Comparison of ENCODE assay signal across 28 mouse cellular contexts in genomic region chr3:146598411-146598810, GRCm38 (mm10). TPM values are rescaled to one million over a fixed set of nuclear protein-coding genes. Genes with fewer than 3 reads are reported as not detected.
A peak's percentile ranks its signal among the peaks of the same experiment; 100 is the strongest.
DNase-seq lines count a peak whose midpoint lies in the region; ATAC-seq and TF ChIP-seq lines count a peak whose summit lies in the region.
"Had no signal": no experiment of that assay in that cellular context is flagged by ENCODE, and none has a peak within 500 bp of the region (broad histone marks: within the 10 kb centered on the region; RNA-seq: fewer than 3 reads in every experiment).

No protein-coding gene starts in this region.

- no peak for TF ChIP-seq EP300 in lung, postnatal 0 days (IDR thresholded peaks at IDR 0.05)

- intact Hi-C loops in gastrocnemius, adult 2 months (cut with DNase I), result no loop called here

- no peak overlapping the region for H3K4me2 ChIP-seq in lung, postnatal 0 days (replicated peaks; ENCODE audit: low read depth, low read length)
- H3K4me2 ChIP-seq: hindbrain, embryonic 12.5 days; midbrain, embryonic 11.5 days had no signal

- TF ChIP-seq CTCF in lung, adult 2 months (IDR thresholded peaks at IDR 0.05; ENCODE audit: insufficient read depth, low read length), result no peak
- no peak for TF ChIP-seq CTCF in cortical plate, adult 2 months (IDR thresholded peaks at IDR 0.05; ENCODE audit: extremely low read depth, insufficient read depth, low read length)
- no peak for TF ChIP-seq CTCF in lung, postnatal 0 days (IDR thresholded peaks at IDR 0.05)
- TF ChIP-seq CTCF in gastrocnemius, adult 2 months (IDR thresholded peaks at IDR 0.05), result no peak

- ATAC-seq in lung, postnatal 0 days, result no peak
- ATAC-seq: forebrain, embryonic 16.5 days; inflammation-experienced regulatory T-cells, adult 6 months had no signal

- peak overlapping the region; percentile 87; the same call in 1 of the 2 replicates for H3K27ac ChIP-seq in cortical plate, adult 2 months (ENCODE audit: insufficient read depth, low read length)
- H3K27ac ChIP-seq in lung, postnatal 0 days (ENCODE audit: low read length), result no peak overlapping the region
- no peak overlapping the region for H3K27ac ChIP-seq in gastrocnemius, adult 2 months
- H3K27ac ChIP-seq: hindbrain, embryonic 12.5 days; macrophage had no signal

- H3K4me3 ChIP-seq in lung, adult 2 months (replicated peaks; ENCODE audit: extremely low read depth, low read depth, low read length), result peak overlapping the region; percentile 58
- H3K4me3 ChIP-seq in cortical plate, adult 2 months (ENCODE audit: insufficient read depth, low read length), result no peak overlapping the region
- H3K4me3 ChIP-seq in lung, postnatal 0 days (ENCODE audit: low read depth, low read length), result no peak overlapping the region
- no peak overlapping the region for H3K4me3 ChIP-seq in gastrocnemius, adult 2 months
- H3K4me3 ChIP-seq: heart, embryonic 10.5 days; hindbrain, embryonic 12.5 days had no signal

- no peaks in the 10 kb centered on the region for H3K4me1 ChIP-seq in lung, adult 2 months (ENCODE audit: control insufficient read depth, insufficient read depth, low read length)
- peaks cover 5% of the 10 kb centered on the region for H3K4me1 ChIP-seq in cortical plate, adult 2 months (ENCODE audit: control insufficient read depth, insufficient read depth, low read length)
- no peaks in the 10 kb centered on the region for H3K4me1 ChIP-seq in lung, postnatal 0 days (ENCODE audit: insufficient read depth, low read depth, low read length)
- H3K4me1 ChIP-seq: hindbrain, embryonic 12.5 days had no signal

- WGBS in lung, adult 2 months, result 42% methylated on average over 6 of the region's 6 CpGs
- 38% methylated on average over 6 of the region's 6 CpGs for WGBS in lung, postnatal 0 days

- no peaks in the 10 kb centered on the region for H3K9me3 ChIP-seq in lung, postnatal 0 days (ENCODE audit: low read length)
- H3K9me3 ChIP-seq: heart, embryonic 10.5 days; hindbrain, embryonic 12.5 days had no signal

- H3K9ac ChIP-seq in lung, postnatal 0 days (replicated peaks; ENCODE audit: low read depth), result no peak overlapping the region
- H3K9ac ChIP-seq: hindbrain, embryonic 12.5 days had no signal

- H3K27me3 ChIP-seq in lung, postnatal 0 days (replicated peaks; ENCODE audit: insufficient read depth, low read length), result no peaks in the 10 kb centered on the region
- H3K27me3 ChIP-seq: hindbrain, embryonic 12.5 days had no signal

- H3K36me3 ChIP-seq in lung, postnatal 0 days (ENCODE audit: insufficient read depth, low read length), result no peaks in the 10 kb centered on the region
- H3K36me3 ChIP-seq: heart, embryonic 10.5 days; hindbrain, embryonic 12.5 days had no signal

- no peak for TF ChIP-seq POLR2A in lung, adult 2 months (IDR thresholded peaks at IDR 0.05; ENCODE audit: borderline replicate concordance, extremely low read depth, low read depth, low read length)
- no peak for TF ChIP-seq POLR2A in cortical plate, adult 2 months (IDR thresholded peaks at IDR 0.05; ENCODE audit: extremely low read depth, insufficient read depth, low read length)

- DNase-seq in layer of hippocampus, adult 18-20 months (ENCODE audit: low spot score in 2 of 2), result peak; percentile 43 to 81
- no peak for DNase-seq in layer of hippocampus, postnatal 10 days (ENCODE audit: low spot score in 2 of 2)
- no peak for DNase-seq in lung, adult 2 months
- no peak for DNase-seq in lung, adult 18-20 months
- DNase-seq in lung, postnatal 0 days (ENCODE audit: low spot score), result peak; percentile 24
- DNase-seq in yolk sac, embryonic 10.5 days (ENCODE audit: low spot score), result no peak
- DNase-seq in gastrocnemius, adult 2 months, result no peak
- DNase-seq: adrenal gland, postnatal 10 days; B cell, adult 2 months; cerebellum, adult 11-12 months; cerebellum, postnatal 36 days; gastrocnemius, postnatal 14 days; kidney, adult 8-10 months; kidney, postnatal 36 days; spleen, adult 18-20 months had no signal

RNA-seq across cellular contexts. Expression of gene Dnase2b, which starts 17.0 kb away (rescaled TPM):
- not detected for total RNA-seq in layer of hippocampus, adult 18-20 months (2021)
- not detected for total RNA-seq in layer of hippocampus, postnatal 10 days (2021)
- 0.04 TPM in 1 of 2 replicates, not detected in the other for polyA plus RNA-seq in lung, adult 2 months (2012; rRNA removed)
- polyA plus RNA-seq in cortical plate, adult 2 months (2012; rRNA removed), result 0.04 TPM in 1 of 2 replicates, not detected in the other
- polyA plus RNA-seq in lung, postnatal 0 days (2015; fragmentation: Nextera tagmentation; extraction: Ambion mirVana), result 0.05 and 0.07 TPM in 2 replicates
- under 1 TPM in 1 of 2 experiments, not detected in 1; 0.14 TPM for total RNA-seq in gastrocnemius, adult 2 months (2021)
- total RNA-seq: gastrocnemius, postnatal 14 days; heart, postnatal 10 days had no signal
- polyA plus RNA-seq: embryonic facial prominence, embryonic 11.5 days; forebrain, embryonic 16.5 days; heart, embryonic 10.5 days; hindbrain, embryonic 12.5 days; inflammation-experienced regulatory T-cells, adult 6 months; limb, embryonic 11.5 days; macrophage; midbrain, embryonic 11.5 days; neural tube, embryonic 14.5 days; stomach, embryonic 14.5 days had no signal

RNA-seq across cellular contexts. Expression of gene Uox, which starts 28.2 kb away (rescaled TPM):
- total RNA-seq in layer of hippocampus, adult 18-20 months (2021), result under 1 TPM in 1 of 2 experiments, not detected in 1; 0.45 TPM
- under 1 TPM; 0.38 to 0.75 TPM for total RNA-seq in layer of hippocampus, postnatal 10 days (2021)
- polyA plus RNA-seq in lung, adult 2 months (2012; rRNA removed), result 0.40 and 0.82 TPM in 2 replicates
- polyA plus RNA-seq in cortical plate, adult 2 months (2012; rRNA removed), result 0.74 and 0.75 TPM in 2 replicates
- polyA plus RNA-seq in lung, postnatal 0 days (2015; fragmentation: Nextera tagmentation; extraction: Ambion mirVana), result 0.29 and 0.63 TPM in 2 replicates
- total RNA-seq in gastrocnemius, adult 2 months (2021), result not detected
- total RNA-seq: gastrocnemius, postnatal 14 days; heart, postnatal 10 days had no signal
- polyA plus RNA-seq: embryonic facial prominence, embryonic 11.5 days; forebrain, embryonic 16.5 days; heart, embryonic 10.5 days; hindbrain, embryonic 12.5 days; limb, embryonic 11.5 days; macrophage; neural tube, embryonic 14.5 days; stomach, embryonic 14.5 days had no signal

RNA-seq across cellular contexts. Expression of gene 4930503B20Rik, which starts 52.7 kb away (rescaled TPM):
- not detected for total RNA-seq in layer of hippocampus, adult 18-20 months (2021)
- not detected for total RNA-seq in layer of hippocampus, postnatal 10 days (2021)
- polyA plus RNA-seq in lung, adult 2 months (2012; rRNA removed), result not detected in 2 replicates
- 0.10 TPM in 1 of 2 replicates, not detected in the other for polyA plus RNA-seq in cortical plate, adult 2 months (2012; rRNA removed)
- polyA plus RNA-seq in lung, postnatal 0 days (2015; fragmentation: Nextera tagmentation; extraction: Ambion mirVana), result not detected in 2 replicates
- total RNA-seq in gastrocnemius, adult 2 months (2021), result not detected
- total RNA-seq: adrenal gland, postnatal 10 days; gastrocnemius, postnatal 14 days; heart, postnatal 10 days had no signal
- polyA plus RNA-seq: embryonic facial prominence, embryonic 11.5 days; forebrain, embryonic 16.5 days; heart, embryonic 10.5 days; hindbrain, embryonic 12.5 days; inflammation-experienced regulatory T-cells, adult 6 months; limb, embryonic 11.5 days; macrophage; midbrain, embryonic 11.5 days; neural tube, embryonic 14.5 days; stomach, embryonic 14.5 days; thymus, postnatal 0 days had no signal

Comparison
In these comparisons a context has a peak if more than half of its experiments do, and no peak if none do; other contexts are left out.
1. DNase-seq: peak in layer of hippocampus, adult 18-20 months (2 of 2) and lung, postnatal 0 days (single experiment); none in layer of hippocampus, postnatal 10 days (0 of 2), lung, adult 2 months (single experiment), lung, adult 18-20 months (0 of 2), yolk sac, embryonic 10.5 days (single experiment) and gastrocnemius, adult 2 months (single experiment).